Mouse (Mus musculus) C2C12 (cell line): ENCODE data around the gene Wdr11. TPM values are rescaled to one million over a fixed set of nuclear protein-coding genes. Genes with fewer than 3 reads are reported as not detected.

Source experiments
- H3K27me3 ChIP-seq: one replicate; pipeline ENCODE4 v1.6.1; 2011; ENCODE audit not compliant: control insufficient read depth, insufficient read depth, insufficient read length
- H3K36me3 ChIP-seq: one replicate; pipeline ENCODE4 v1.6.1; 2011; ENCODE audit not compliant: control insufficient read depth, insufficient read depth
- H3K4me3 ChIP-seq: one replicate; pipeline ENCODE4 v1.5.1; 2011; ENCODE audit warnings: mild to moderate bottlenecking, control low read depth; ENCODE audit not compliant: poor library complexity, insufficient read depth, severe bottlenecking
- H3K79me2 ChIP-seq: one replicate; pipeline ENCODE4 v1.6.1; 2011; ENCODE audit not compliant: control insufficient read depth, insufficient read depth
- H3K79me3 ChIP-seq: one replicate; pipeline ENCODE4 v1.6.1; 2011; ENCODE audit warnings: low read depth, control low read depth
- H3ac ChIP-seq: one replicate; pipeline ENCODE3; 2011; ENCODE audit warnings: low read depth; ENCODE audit not compliant: control insufficient read depth, insufficient read length
- CEBPB ChIP-seq: IDR thresholded peaks from one replicate; pipeline ENCODE4 v1.6.1; 2011; ENCODE audit warnings: low read depth, mild to moderate bottlenecking, control low read depth, moderate library complexity
- CTCF ChIP-seq: IDR thresholded peaks from one replicate; pipeline ENCODE4 v1.5.1; 2011; ENCODE audit not compliant: control insufficient read depth, insufficient read depth, insufficient read length
- FOSL1 ChIP-seq: IDR thresholded peaks from one replicate; pipeline ENCODE4 v1.8.0; 2011; ENCODE audit warnings: mild to moderate bottlenecking, low read length; ENCODE audit not compliant: poor library complexity, insufficient read depth, severe bottlenecking
- MAX ChIP-seq: IDR thresholded peaks from one replicate; pipeline ENCODE4 v1.6.1; 2011; ENCODE audit warnings: mild to moderate bottlenecking, control low read depth
- MYOD1 ChIP-seq: IDR thresholded peaks from one replicate; pipeline ENCODE4 v1.6.1; 2011; ENCODE audit warnings: low read depth; ENCODE audit not compliant: control insufficient read depth, insufficient read length
- MYOG ChIP-seq: IDR thresholded peaks from one replicate; pipeline ENCODE4 v1.6.1; 2011; ENCODE audit not compliant: control insufficient read depth, insufficient read length; ENCODE audit errors: extremely low read depth
- USF1 ChIP-seq: IDR thresholded peaks from one replicate; pipeline ENCODE4 v1.6.1; 2011; ENCODE audit warnings: low read depth, mild to moderate bottlenecking, control low read depth, moderate library complexity
- polyA plus RNA-seq: library from polyadenylated mRNA; unstranded; fragments of >200 nt; fragmentation: generic; extraction: Trizol; gene quantifications from one replicate; pipeline ENCODE4 v1.2.1, GENCODE M21; 2012; ENCODE audit warnings: missing spikeins

The Wdr11 gene
- polyA plus RNA-seq, 1 experiment, result 13.7 TPM

- peaks cover 9% of the 10 kb centered on the region for H3K36me3 ChIP-seq
- H3K27me3 ChIP-seq, result no peaks in the 10 kb centered on the region
- TF ChIP-seq CTCF (no peak), FOSL1 (no peak), USF1 (no peak), CEBPB (no peak), MYOD1 (no peak), MYOG (no peak), MAX (no peak)
- H3K4me3 ChIP-seq, result peak overlapping the region; percentile 60
- H3K79me3 ChIP-seq, result peaks cover 4% of the 10 kb centered on the region
- H3ac ChIP-seq, result peak overlapping the region; percentile 96
- peaks cover 19% of the 10 kb centered on the region for H3K79me2 ChIP-seq
These were observed 576 bp downstream of the Wdr11 start for GRCm38 (mm10) chr7:129592132-129592745.

GRCm38 (mm10) chr7:129597186-129597585 lies 5.5 kb downstream of the Wdr11 start:
- Histone ChIP-seq H3ac (no peak overlapping the region), H3K27me3 (no peaks in the 10 kb centered on the region), H3K36me3 (peaks cover 21% of the 10 kb centered on the region), H3K4me3 (no peak overlapping the region), H3K79me3 (peaks cover 4% of the 10 kb centered on the region), H3K79me2 (peaks cover 19% of the 10 kb centered on the region)
- no peak for TF ChIP-seq USF1
- no peak for TF ChIP-seq FOSL1

GRCm38 (mm10) chr7:129606291-129606690 lies 14.6 kb downstream of the Wdr11 start:
- peaks cover 42% of the 10 kb centered on the region for H3K36me3 ChIP-seq
- H3K27me3 ChIP-seq, result no peaks in the 10 kb centered on the region
- H3K79me3 ChIP-seq, result no peaks in the 10 kb centered on the region
- TF ChIP-seq MYOG, result no peak
- TF ChIP-seq MYOD1, result no peak
- TF ChIP-seq MAX, result no peak
- H3K79me2 ChIP-seq, result no peaks in the 10 kb centered on the region
- no peak overlapping the region for H3ac ChIP-seq
- H3K4me3 ChIP-seq, result no peak overlapping the region

GRCm38 (mm10) chr7:129621141-129621540 lies 29.5 kb downstream of the Wdr11 start:
- Histone ChIP-seq H3K36me3 (peaks cover 27% of the 10 kb centered on the region), H3K79me3 (no peaks in the 10 kb centered on the region), H3K4me3 (no peak overlapping the region), H3K27me3 (no peaks in the 10 kb centered on the region), H3K79me2 (no peaks in the 10 kb centered on the region), H3ac (no peak overlapping the region)
- TF ChIP-seq MAX, result no peak
- TF ChIP-seq CTCF, result no peak
- no peak for TF ChIP-seq MYOD1
- no peak for TF ChIP-seq MYOG
- no peak for TF ChIP-seq CEBPB
- TF ChIP-seq FOSL1, result no peak
- TF ChIP-seq USF1, result no peak

GRCm38 (mm10) chr7:129630351-129630750 lies 38.7 kb downstream of the Wdr11 start:
- Histone ChIP-seq H3K79me2 (no peaks in the 10 kb centered on the region), H3K27me3 (no peaks in the 10 kb centered on the region), H3ac (no peak overlapping the region), H3K4me3 (no peak overlapping the region), H3K36me3 (peaks cover 33% of the 10 kb centered on the region), H3K79me3 (no peaks in the 10 kb centered on the region)
- TF ChIP-seq USF1 (no peak), CTCF (no peak), MYOD1 (no peak), FOSL1 (no peak), MYOG (no peak)

- no peak for TF ChIP-seq MYOG
- no peak for TF ChIP-seq FOSL1
- TF ChIP-seq USF1, result no peak
- TF ChIP-seq CTCF, result no peak
- no peak for TF ChIP-seq CEBPB
These were observed 39.8 kb downstream of the Wdr11 start for GRCm38 (mm10) chr7:129631453-129631852.

More at GRCm38 (mm10) chr7:129631453-129631852, 39.8 kb downstream of the Wdr11 start:
- no peak overlapping the region for H3ac ChIP-seq
- no peaks in the 10 kb centered on the region for H3K79me2 ChIP-seq
- peaks cover 28% of the 10 kb centered on the region for H3K36me3 ChIP-seq
- no peaks in the 10 kb centered on the region for H3K79me3 ChIP-seq
- H3K27me3 ChIP-seq, result no peaks in the 10 kb centered on the region
- no peak overlapping the region for H3K4me3 ChIP-seq
